Mouse (Mus musculus): ENCODE data around the gene BC030867.

DNA sequence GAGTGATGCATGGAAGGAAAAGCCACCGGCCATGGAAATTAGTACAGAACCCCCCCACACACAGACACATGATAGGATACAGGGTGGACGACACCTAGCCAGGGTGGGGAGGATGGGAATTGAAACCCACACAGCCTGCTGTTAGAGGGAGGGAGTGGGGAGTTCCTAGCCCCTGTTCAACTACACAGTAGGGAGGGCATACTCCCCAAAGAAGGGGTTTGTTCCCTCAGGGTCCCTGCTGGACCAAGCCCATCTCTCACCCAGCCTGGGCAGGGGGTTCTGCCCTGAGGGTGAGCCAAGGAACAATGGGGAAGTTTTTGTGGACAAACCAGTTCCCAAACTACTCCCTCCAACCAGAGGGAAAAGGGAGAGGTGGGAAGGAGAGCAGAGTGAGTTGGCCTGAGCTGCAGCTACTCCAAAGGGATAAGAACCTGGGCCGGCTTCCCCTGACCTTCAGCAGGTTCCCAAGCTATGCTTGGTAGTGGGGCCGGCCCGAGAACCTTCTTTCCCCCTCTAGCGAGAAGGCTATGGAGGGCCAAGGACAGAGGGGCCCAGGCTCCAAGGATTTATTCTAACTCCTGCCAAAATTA lies 40.9 kb downstream of the BC030867 start:
- no peak for TF ChIP-seq TCF12 (IDR thresholded peaks at IDR 0.05; ENCODE audit: low read depth, low read length)
- TF ChIP-seq GABPA (IDR thresholded peaks at IDR 0.05; ENCODE audit: low read depth, low read length), result no peak
- TF ChIP-seq CTCF (IDR thresholded peaks at IDR 0.05 in 2 of 3, conservative IDR thresholded peaks at IDR 0.05 in 1 of 3; ENCODE audit: control insufficient read depth in 1 of 3, insufficient read depth in 1 of 3, low read depth in 2 of 3, low read length in 3 of 3, poor library complexity in 1 of 3, severe bottlenecking in 1 of 3), result no peak
- peak in 1 of 2 experiments; percentile 26; a peak in 1 of 4 replicates for TF ChIP-seq POLR2A (IDR thresholded peaks at IDR 0.05; ENCODE audit: control insufficient read depth in 1 of 2, insufficient read depth in 1 of 2, low read depth in 1 of 2, low read length in 2 of 2, poor library complexity in 1 of 2)
- TF ChIP-seq SIN3A (IDR thresholded peaks at IDR 0.05; ENCODE audit: low read length), result no peak
- no peak for TF ChIP-seq POLR2AphosphoS5 (IDR thresholded peaks at IDR 0.05; ENCODE audit: borderline replicate concordance, low read depth, low read length)
